Mouse (Mus musculus) hindbrain, embryonic 15.5 days (tissue): ENCODE data around the gene Unc5cl. TPM values are rescaled to one million over a fixed set of nuclear protein-coding genes. Genes with fewer than 3 reads are reported as not detected.
A peak's percentile ranks its signal among the peaks of the same experiment; 100 is the strongest.

ENCODE experiments used
- ATAC-seq: fragments of 200-750 bp; cut with Nextera tagmentation; 2 replicates; pipeline ENCODE4 v1.8.0; 2017; ENCODE audit warnings: low read depth, moderate number of reproducible peaks, moderate TSS enrichment; ENCODE audit not compliant: low FRiP score
- H3K27ac ChIP-seq: fragments of 300-500 bp; sonication (generic); replicated peaks from 2 replicates; pipeline ENCODE4 v1.5.1; 2015; ENCODE audit warnings: mild to moderate bottlenecking, inconsistent platforms
- H3K27me3 ChIP-seq: fragments of 300-500 bp; sonication (generic); 2 replicates; pipeline ENCODE4 v1.6.1; 2015; ENCODE audit warnings: control low read depth, inconsistent platforms
- H3K36me3 ChIP-seq: fragments of 300-500 bp; sonication (generic); 2 replicates; pipeline ENCODE4 v1.6.1; 2015; ENCODE audit warnings: control low read depth, inconsistent platforms
- H3K4me1 ChIP-seq: fragments of 300-500 bp; sonication (generic); replicated peaks from 2 replicates; pipeline ENCODE4 v1.6.1; 2015; ENCODE audit warnings: control low read depth, inconsistent platforms
- H3K4me2 ChIP-seq: fragments of 300-500 bp; sonication (generic); 2 replicates; pipeline ENCODE4 v1.6.1; 2015; ENCODE audit warnings: moderate library complexity, mild to moderate bottlenecking, inconsistent platforms
- H3K4me3 ChIP-seq: fragments of 300-500 bp; sonication (generic); 2 replicates; pipeline ENCODE4 v1.5.1; 2015; ENCODE audit warnings: mild to moderate bottlenecking, inconsistent platforms
- H3K9ac ChIP-seq: fragments of 300-500 bp; sonication (generic); 2 replicates; pipeline ENCODE4 v1.6.1; 2015; ENCODE audit warnings: inconsistent platforms
- H3K9me3 ChIP-seq: fragments of 300-500 bp; sonication (generic); 2 replicates; pipeline ENCODE4 v1.6.1; 2016; ENCODE audit warnings: control low read depth, inconsistent platforms
- WGBS: fragments of 180-500 bp; shearing (Covaris S2); methylation state at CpG from one replicate; pipeline ENCODE4 v1.1.7; 2015; 5-methylcytosine and 5-hydroxymethylcytosine counted together
- polyA plus RNA-seq: library from polyadenylated mRNA; unstranded; fragments of >200 nt; fragmentation: Nextera tagmentation; extraction: Ambion mirVana; gene quantifications from 2 replicates; pipeline ENCODE4 v1.2.1, GENCODE M21; 2015

Gene Unc5cl
- polyA plus RNA-seq, 1 experiment from 2014 or later = not detected

DNA sequence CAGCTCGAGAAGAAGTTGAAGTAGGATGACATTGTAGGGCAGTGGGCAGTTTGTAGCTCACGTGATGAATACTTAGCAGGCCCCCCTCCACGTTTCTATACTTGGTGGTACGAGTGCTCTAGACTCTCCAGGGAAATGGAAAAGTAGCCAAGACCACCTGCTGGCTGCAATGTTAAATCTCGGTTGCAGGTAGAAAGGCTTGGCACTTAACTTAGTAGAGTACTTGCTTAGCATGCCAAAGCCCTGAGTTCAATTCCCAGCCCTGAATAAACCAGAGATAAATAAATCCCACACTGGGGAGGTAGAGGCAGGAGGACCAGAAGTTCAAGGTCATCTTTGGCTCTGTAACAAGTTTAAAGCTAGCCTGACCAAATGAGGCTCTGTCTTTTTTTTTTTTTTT is 20.2 kb upstream of the Unc5cl start:
- Histone ChIP-seq H3K27ac (no peak overlapping the region), H3K4me3 (no peak overlapping the region), H3K4me2 (no peak overlapping the region), H3K4me1 (peaks cover 3% of the 10 kb centered on the region; the same call in 1 of the 2 replicates), H3K36me3 (no peaks in the 10 kb centered on the region), H3K9ac (no peak overlapping the region), H3K27me3 (no peaks in the 10 kb centered on the region), H3K9me3 (no peaks in the 10 kb centered on the region)
- 79% methylated on average over 5 of the region's 5 CpGs for WGBS
- ATAC-seq = no peak

DNA sequence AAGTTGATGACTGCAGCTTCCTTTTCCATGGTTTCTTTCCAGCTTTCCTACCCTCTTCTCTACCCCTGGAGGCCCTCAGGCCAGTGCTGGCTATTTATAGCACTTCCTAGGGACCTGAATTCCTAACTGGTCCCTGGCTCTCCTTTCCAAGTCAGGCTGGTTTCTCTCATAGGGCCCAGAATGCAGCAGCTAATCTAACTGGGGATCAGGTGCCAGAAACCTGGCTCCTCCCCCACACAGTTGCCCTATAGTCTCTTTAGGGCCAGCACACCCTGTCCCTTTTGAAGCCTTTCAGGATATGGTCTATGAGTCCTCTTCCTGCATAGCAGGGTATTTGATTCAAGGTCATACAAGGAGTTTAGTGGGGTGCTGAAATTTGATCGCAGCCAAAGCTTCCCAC is 18.2 kb upstream of the Unc5cl start:
- no peaks in the 10 kb centered on the region for H3K9me3 ChIP-seq
- H3K9ac ChIP-seq = no peak overlapping the region
- H3K4me1 ChIP-seq = peaks cover 3% of the 10 kb centered on the region; the same call in 1 of the 2 replicates
- H3K36me3 ChIP-seq = no peaks in the 10 kb centered on the region
- no peak overlapping the region for H3K4me3 ChIP-seq
- H3K4me2 ChIP-seq = no peak overlapping the region
- H3K27ac ChIP-seq = no peak overlapping the region
- H3K27me3 ChIP-seq = no peaks in the 10 kb centered on the region
- ATAC-seq = no peak
- 94% methylated on average over 1 of the region's 1 CpGs for WGBS

DNA sequence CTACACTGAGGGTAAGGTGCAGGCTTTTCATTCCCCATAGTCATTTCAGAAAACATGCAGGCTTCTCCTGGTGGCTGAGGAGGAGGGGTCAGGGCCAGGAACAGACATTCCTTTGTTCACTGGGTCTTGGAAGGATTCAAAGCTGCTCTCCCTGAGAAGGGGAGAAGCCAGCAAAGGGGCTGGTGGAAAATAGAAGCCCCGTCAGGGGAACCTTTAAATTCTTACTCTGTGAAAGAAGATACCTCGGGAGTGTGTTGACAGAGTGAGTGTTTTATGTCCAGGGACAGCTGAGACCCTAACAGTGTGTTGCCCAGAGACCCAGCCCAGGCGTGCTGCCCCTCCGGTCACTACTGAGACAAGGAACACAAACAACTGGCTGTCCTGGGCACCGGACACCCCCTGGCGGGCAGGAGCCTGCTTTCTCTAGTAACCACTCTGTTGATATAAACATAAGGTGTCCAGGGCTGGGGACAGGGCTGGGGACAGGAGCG is 17.2 kb upstream of the Unc5cl start:
- Histone ChIP-seq H3K9me3 (no peaks in the 10 kb centered on the region), H3K4me1 (peaks cover under 1% of the 10 kb centered on the region; the same call in 1 of the 2 replicates), H3K27me3 (no peaks in the 10 kb centered on the region), H3K27ac (0 out of 2 replicates have a peak overlapping the region, but pooled peaks have one; percentile 7), H3K4me2 (no peak overlapping the region), H3K9ac (no peak overlapping the region), H3K36me3 (no peaks in the 10 kb centered on the region), H3K4me3 (no peak overlapping the region)
- WGBS = 49% methylated on average over 7 of the region's 7 CpGs
- ATAC-seq = peak; percentile 46; the same call in 1 of the 2 replicates

DNA sequence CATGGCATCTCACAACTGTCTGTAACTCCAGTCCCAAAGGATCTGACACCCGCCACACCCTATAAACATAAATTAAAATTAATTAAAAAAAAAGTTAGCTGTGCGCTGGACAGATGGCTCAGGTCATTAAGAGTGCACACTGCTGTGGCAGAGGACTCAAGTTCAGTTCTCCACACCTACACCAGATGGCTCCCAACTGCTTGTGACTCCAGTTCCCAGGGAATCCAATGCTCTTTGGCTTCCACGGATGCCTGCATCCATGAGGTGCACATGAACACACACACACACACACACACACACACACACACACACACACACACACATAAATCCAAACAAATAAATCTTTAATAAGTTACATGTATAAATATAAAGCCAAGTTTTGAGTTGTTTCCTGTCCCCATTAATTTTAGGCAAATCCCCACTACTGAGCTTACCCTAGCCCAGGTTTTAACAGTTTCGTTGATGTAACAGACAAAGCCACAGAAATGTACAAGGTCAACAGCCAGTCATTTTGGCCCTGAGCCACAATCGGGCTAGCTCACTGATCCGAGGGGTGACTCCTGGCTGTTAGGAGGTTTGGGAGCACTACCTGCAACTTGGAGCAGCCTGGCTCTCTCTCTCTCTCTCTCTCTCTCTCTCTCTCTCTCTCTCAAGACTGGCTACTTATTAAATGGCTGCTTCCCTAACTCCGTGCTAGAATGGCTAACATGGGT is 11.8 kb upstream of the Unc5cl start:
- Histone ChIP-seq H3K4me3 (no peak overlapping the region), H3K27ac (no peak overlapping the region), H3K27me3 (no peaks in the 10 kb centered on the region), H3K36me3 (no peaks in the 10 kb centered on the region), H3K9me3 (no peaks in the 10 kb centered on the region), H3K4me2 (no peak overlapping the region), H3K4me1 (no peaks in the 10 kb centered on the region), H3K9ac (no peak overlapping the region)
- 59% methylated on average over 7 of the region's 7 CpGs for WGBS
- no peak; the same call in 1 of the 2 replicates for ATAC-seq

DNA sequence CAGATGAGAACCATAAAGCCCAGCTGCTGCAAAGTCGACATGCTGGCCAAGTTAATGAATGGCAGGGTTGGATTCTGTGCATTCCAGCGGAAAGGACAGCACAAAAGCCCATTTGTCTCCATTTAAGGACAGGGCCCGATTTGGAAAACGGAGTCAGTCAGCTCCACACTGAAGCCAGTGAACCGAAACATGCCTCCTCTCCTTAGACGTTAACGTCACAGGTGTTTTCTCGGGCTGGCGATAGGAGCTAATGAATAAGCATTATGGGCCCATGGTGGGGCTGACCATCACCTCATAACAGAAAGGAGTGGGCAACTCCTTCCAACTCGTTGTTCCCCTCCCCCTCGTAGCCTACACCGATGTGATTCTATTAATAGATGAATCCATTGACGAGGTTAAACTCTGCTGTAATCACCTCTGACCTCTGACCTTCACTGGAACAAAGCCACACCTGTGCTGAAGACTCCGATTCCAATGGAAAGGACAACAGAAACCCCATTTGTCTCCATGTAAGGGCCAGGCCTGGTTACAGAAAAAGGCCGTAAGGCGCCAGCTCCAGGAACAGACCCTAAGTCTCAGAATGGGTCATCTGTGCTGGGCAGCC is 11.1 kb upstream of the Unc5cl start:
- Histone ChIP-seq H3K27me3 (no peaks in the 10 kb centered on the region), H3K4me2 (no peak overlapping the region), H3K9me3 (no peaks in the 10 kb centered on the region), H3K4me3 (no peak overlapping the region), H3K4me1 (no peaks in the 10 kb centered on the region), H3K36me3 (no peaks in the 10 kb centered on the region), H3K9ac (no peak overlapping the region), H3K27ac (no peak overlapping the region)
- WGBS = 50% methylated on average over 16 of the region's 16 CpGs
- ATAC-seq = no peak

DNA sequence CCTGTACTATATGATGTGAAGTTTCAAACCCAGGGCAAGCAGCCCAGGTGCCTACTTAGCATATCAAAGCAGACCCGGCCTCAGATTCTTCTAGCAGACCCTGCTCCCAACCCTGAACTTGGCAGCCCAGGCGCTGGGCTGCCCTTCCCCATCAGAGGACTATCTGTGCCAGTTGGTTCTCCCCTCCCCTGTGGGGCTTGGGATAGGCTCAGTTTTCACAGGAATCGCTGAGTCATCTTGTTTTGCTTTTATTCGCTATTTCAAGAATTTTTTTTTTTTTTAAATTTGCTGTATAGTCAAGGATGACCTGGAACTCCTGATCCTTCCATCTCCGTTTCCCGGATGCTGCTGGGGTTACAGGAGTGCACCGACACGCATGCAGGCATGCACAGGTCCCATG is 7.0 kb upstream of the Unc5cl start:
- H3K9ac ChIP-seq = no peak overlapping the region
- H3K27ac ChIP-seq = no peak overlapping the region
- H3K36me3 ChIP-seq = no peaks in the 10 kb centered on the region
- no peak overlapping the region for H3K4me2 ChIP-seq
- 0 out of 2 replicates have a peak, but pooled peaks cover 3% of the 10 kb centered on the region for H3K4me1 ChIP-seq
- no peak overlapping the region for H3K4me3 ChIP-seq
- no peaks in the 10 kb centered on the region for H3K9me3 ChIP-seq
- H3K27me3 ChIP-seq = no peaks in the 10 kb centered on the region
- 76% methylated on average over 8 of the region's 8 CpGs for WGBS
- ATAC-seq = no peak

DNA sequence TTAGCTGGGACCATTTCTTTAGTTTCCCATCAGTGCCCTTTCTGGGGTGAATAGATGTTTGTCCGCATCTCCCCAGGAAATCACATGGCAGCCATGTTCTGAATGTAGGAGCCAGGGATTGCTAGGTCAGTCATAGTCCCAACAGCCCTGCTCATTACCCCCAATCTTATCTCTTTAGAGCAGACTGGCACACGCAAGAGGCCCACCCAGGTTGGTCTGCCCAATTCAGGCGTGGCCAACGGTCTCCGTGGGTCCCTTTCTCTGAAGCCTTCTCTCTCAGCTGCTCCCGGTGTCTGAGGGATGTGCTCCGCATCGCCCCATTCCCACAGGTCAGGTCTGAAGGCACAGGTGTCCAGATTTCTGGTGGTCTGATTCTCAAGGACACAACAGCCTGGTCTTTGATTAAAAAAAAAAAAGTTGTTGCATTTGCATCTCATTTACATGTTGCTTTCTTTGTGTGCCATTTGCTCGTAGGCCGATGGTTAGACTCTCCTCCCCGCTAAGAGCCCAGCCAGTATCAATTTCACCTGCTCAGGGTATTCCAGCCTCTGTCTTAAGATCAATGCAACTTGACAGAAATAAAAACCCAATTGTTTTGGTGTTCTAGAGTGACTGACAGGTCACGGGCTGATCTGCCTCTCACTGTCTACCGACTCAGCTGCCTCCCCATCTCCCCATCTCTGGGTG is 3.9 kb upstream of the Unc5cl start:
- no peak for ATAC-seq
- H3K9me3 ChIP-seq = no peaks in the 10 kb centered on the region
- no peak overlapping the region for H3K4me3 ChIP-seq
- H3K36me3 ChIP-seq = no peaks in the 10 kb centered on the region
- no peak overlapping the region for H3K9ac ChIP-seq
- H3K4me2 ChIP-seq = no peak overlapping the region
- 73% methylated on average over 13 of the region's 13 CpGs for WGBS
- H3K27ac ChIP-seq = no peak overlapping the region
- H3K4me1 ChIP-seq = 0 out of 2 replicates have a peak, but pooled peaks cover 3% of the 10 kb centered on the region
- no peaks in the 10 kb centered on the region for H3K27me3 ChIP-seq

DNA sequence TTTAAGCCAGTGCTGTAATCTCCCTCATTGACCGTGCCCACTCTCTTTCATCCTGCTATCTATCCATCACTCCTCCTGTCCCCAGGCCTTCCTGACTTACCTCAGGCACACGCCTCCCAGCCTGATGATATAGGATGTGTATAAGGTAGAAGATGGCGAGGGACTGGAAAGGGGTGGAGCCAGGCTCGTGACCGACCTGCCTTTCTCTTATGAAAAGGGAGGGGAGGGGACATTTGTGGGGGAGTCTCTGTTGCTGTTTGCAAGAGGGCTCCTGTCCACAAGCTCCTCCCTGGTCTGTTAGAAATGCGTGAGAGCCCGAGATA is 3.4 kb upstream of the Unc5cl start, which contains the start of gene Tspo2:
Gene Tspo2, minus strand, starts transcription at position 170 of the 323 bp plus-strand sequence.
- no peaks in the 10 kb centered on the region for H3K36me3 ChIP-seq
- no peak within 1 kb of the TSS for H3K27ac ChIP-seq
- H3K9me3 ChIP-seq = no peaks in the 10 kb centered on the region
- 63% methylated on average over 7 of the region's 7 CpGs for WGBS
- no peaks in the 10 kb centered on the region for H3K27me3 ChIP-seq
- H3K4me2 ChIP-seq = no peak within 1 kb of the TSS
- no peak within 1 kb of the TSS for H3K9ac ChIP-seq
- H3K4me1 ChIP-seq = 0 out of 2 replicates have a peak, but pooled peaks cover 3% of the 10 kb centered on the region
- H3K4me3 ChIP-seq = no peak within 1 kb of the TSS
- no peak for ATAC-seq

DNA sequence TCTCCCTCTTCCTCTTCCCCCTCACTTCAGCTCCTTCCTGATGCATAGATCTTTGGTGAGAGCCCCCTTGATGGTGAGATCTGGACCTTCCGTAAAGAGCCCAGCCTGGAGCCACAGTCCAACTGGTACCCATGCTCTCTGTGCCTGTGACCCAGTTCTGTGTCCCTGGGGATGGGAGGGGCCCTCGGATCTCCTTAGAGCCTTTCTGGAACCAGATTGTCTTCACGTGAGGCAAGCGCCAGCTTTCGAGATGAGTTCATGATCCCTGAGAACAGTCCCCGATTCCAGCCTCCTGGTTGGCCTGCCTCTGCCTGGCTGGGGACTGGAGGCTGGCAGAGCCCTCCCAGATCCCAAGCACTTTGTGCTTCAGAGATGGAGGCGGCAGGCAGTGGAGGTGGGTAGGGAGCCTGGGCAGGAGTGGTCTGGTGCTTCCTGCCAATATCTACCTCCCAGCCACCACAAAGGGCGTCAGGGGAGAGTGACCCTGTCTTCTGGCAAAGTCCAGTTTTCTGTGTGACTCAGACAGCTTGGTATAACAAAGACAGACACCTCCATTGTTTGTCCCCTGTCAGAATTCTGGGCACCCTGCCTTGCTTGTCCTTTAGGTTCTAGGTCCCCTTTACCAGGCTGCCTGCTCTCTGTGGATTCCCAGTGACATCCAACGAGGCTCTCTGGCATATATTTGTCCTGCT is 2.8 kb upstream of the Unc5cl start:
- no peak overlapping the region for H3K4me2 ChIP-seq
- H3K27me3 ChIP-seq = no peaks in the 10 kb centered on the region
- H3K9ac ChIP-seq = no peak overlapping the region
- no peaks in the 10 kb centered on the region for H3K9me3 ChIP-seq
- no peak overlapping the region for H3K27ac ChIP-seq
- H3K36me3 ChIP-seq = no peaks in the 10 kb centered on the region
- no peak overlapping the region for H3K4me3 ChIP-seq
- WGBS = 60% methylated on average over 9 of the region's 9 CpGs
- H3K4me1 ChIP-seq = 0 out of 2 replicates have a peak, but pooled peaks cover 3% of the 10 kb centered on the region
- ATAC-seq = no peak; the same call in 1 of the 2 replicates

DNA sequence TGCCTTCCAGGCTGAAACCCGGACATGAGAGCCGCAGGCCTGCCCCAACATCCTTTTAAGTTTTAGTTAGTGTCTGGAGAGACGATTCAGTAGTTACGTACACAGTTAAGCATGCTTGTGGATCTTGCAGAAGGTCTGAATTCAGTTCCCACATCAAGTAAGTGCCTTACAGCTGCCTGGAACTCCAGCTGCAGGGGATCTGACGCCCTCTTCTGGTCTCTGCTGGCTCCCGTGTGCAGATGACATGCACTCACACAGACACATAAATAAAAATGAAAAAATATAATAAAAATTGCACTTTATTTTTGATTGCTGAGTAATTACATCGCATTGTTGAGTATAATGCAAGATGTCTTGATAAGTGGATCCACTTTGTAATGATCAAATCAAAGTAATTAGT is 1.2 kb upstream of the Unc5cl start:
- no peak for ATAC-seq
- H3K4me1 ChIP-seq = 0 out of 2 replicates have a peak, but pooled peaks cover 3% of the 10 kb centered on the region
- no peaks in the 10 kb centered on the region for H3K36me3 ChIP-seq
- no peak overlapping the region for H3K4me3 ChIP-seq
- H3K4me2 ChIP-seq = no peak overlapping the region
- H3K9ac ChIP-seq = no peak overlapping the region
- H3K9me3 ChIP-seq = no peaks in the 10 kb centered on the region
- 84% methylated on average over 7 of the region's 7 CpGs for WGBS
- no peak overlapping the region for H3K27ac ChIP-seq
- H3K27me3 ChIP-seq = no peaks in the 10 kb centered on the region

DNA sequence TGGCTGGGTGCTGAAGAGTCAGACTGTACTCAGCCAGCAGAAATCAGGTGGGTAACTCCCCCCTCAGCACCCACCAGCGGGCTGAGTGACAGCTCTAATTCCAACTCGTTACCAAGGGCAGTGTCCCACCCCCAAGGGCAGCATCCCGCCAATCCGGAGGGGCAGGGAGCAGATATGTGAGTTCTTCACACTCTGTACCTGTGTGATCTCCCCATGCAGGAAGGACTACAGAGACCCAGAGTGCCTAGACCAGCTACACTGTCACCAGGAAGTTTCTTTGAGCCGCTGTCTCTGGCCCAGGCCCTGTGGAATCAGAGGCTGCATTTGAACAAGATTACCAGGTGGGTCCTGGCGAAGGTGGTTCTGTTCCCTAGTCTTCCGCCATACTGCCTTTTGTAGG is 511 bp upstream of the Unc5cl start:
- WGBS = 58% methylated on average over 7 of the region's 7 CpGs
- no peaks in the 10 kb centered on the region for H3K36me3 ChIP-seq
- H3K4me3 ChIP-seq = no peak overlapping the region
- H3K9me3 ChIP-seq = no peaks in the 10 kb centered on the region
- ATAC-seq = no peak
- no peaks in the 10 kb centered on the region for H3K27me3 ChIP-seq
- H3K4me2 ChIP-seq = no peak overlapping the region
- H3K27ac ChIP-seq = no peak overlapping the region
- H3K9ac ChIP-seq = no peak overlapping the region
- H3K4me1 ChIP-seq = 0 out of 2 replicates have a peak, but pooled peaks cover 3% of the 10 kb centered on the region
